Mouse (Mus musculus) embryo, embryonic 9.5 days (tissue): ENCODE data around the gene Rxfp2.

Experiments
- DNase-seq: peaks from one replicate; pipeline ENCODE4 v3.0.0-alpha.2; 2017; ENCODE audit errors: extremely low spot score

Rxfp2 gene

GRCm38 (mm10) chr5:150115271-150116092 is 97.0 kb downstream of the Rxfp2 start:
- DNase-seq, result no peak

GRCm38 (mm10) chr5:150116216-150116905 is 97.9 kb downstream of the Rxfp2 start:
- DNase-seq, result no peak

- DNase-seq, result no peak
Observed at GRCm38 (mm10) chr5:150116906-150117216, 98.4 kb downstream of the Rxfp2 start.

- no peak for DNase-seq
Observed at GRCm38 (mm10) chr5:150118124-150118454, 99.6 kb downstream of the Rxfp2 start.

- peak; percentile 85 for DNase-seq
Observed at GRCm38 (mm10) chr5:150118455-150119241, 100.2 kb downstream of the Rxfp2 start, which contains the start of gene Fry. Gene Fry (plus strand): TSS chr5:150118645.

- DNase-seq, result no peak
Observed at GRCm38 (mm10) chr5:150120676-150121075, 102.2 kb downstream of the Rxfp2 start.

- DNase-seq, result no peak
Observed at GRCm38 (mm10) chr5:150122095-150122494, 103.6 kb downstream of the Rxfp2 start.

- DNase-seq, result no peak
Observed at GRCm38 (mm10) chr5:150122571-150122970, 104.1 kb downstream of the Rxfp2 start.

GRCm38 (mm10) chr5:150125920-150126319 is 107.4 kb downstream of the Rxfp2 start:
- no peak for DNase-seq

- no peak for DNase-seq
Observed at GRCm38 (mm10) chr5:150128432-150128831, 110.0 kb downstream of the Rxfp2 start.

- no peak for DNase-seq
Observed at GRCm38 (mm10) chr5:150130144-150130543, 111.7 kb downstream of the Rxfp2 start.

- no peak for DNase-seq
Observed at GRCm38 (mm10) chr5:150131166-150131565, 112.7 kb downstream of the Rxfp2 start.
